Mouse (Mus musculus) Muller cell, postnatal 12 days (primary cell): ENCODE measurements at regions not wholly inside any gene's neighbourhood (a gene's known extent, or its start where the extent isn't known, plus 50 kb on each side); places are given as distances from the start of the nearest gene placed in this dataset.
A peak's percentile ranks its signal among the peaks of the same experiment; 100 is the strongest.

Experiments
- DNase-seq: peaks from one replicate; pipeline ENCODE4 v3.0.0-alpha.2; 2015; ENCODE audit errors: inconsistent ontology term

GRCm38 (mm10) chr17:9764041-9764606 lies 94.6 kb upstream of the Pabpc6 start:
- DNase-seq, result peak; percentile 61

DNA sequence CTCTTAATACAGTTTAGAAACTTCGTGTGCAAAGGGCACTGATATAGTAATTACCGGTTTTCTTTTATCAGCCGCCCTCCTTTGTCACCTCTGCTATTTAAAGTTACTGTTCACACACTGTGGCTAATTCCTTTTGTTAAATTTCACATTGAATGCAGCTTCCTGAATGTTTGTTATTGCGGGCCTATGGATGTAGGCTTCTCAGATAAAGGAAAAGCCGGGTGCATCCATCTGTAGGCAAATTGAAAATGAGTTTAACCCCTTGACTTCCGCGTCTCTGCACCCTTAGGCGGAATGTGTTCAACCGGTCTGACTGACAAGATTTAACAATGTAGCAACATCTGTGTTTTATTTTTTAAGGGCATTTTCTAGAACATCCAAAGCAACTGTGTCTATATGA lies 93.6 kb upstream of the Pabpc6 start:
- DNase-seq, result peak; percentile 40

DNA sequence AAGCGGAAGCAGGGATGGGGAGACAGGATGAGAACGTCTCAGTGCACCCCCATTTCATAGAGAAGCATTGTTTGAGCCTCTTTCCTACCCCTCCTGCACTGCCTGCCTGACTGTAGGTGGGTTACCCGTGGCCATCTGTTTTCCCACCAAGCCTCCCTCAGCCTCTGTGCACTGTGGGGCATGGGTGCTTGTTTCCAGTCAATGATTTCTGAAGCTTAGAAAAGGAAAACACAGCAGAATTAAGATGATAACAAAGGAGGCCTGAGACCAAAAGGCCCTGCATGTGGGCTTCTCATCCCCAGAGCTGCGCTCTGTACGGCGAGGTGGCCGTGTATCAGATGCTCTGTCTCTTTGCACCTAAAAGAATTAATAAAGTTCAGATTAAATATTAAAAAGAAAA lies 92.9 kb upstream of the Pabpc6 start:
- DNase-seq, result no peak

DNA sequence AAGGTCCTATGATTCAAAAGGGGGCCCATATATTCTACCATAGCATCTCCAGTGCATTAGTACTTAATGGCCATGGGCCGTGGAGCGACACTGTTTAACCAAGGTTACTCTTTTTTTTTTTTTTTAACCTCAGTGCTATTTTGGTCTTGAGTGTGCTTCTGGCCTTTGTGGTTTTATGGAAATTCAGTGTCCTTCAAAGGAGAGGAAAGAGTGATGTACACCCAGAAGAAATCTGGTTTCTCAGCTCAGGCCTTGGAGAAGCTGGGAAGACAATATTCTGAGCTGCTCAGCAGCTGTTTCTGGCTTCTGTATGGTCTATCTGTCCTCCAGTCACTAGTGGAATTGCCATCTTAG lies 91.2 kb upstream of the Pabpc6 start:
- DNase-seq, result no peak

- DNase-seq, result no peak
These were observed 90.6 kb upstream of the Pabpc6 start for GRCm38 (mm10) chr17:9760026-9760705.

GRCm38 (mm10) chr17:9759421-9759852 lies 89.9 kb upstream of the Pabpc6 start:
- DNase-seq, result peak; percentile 75

DNA sequence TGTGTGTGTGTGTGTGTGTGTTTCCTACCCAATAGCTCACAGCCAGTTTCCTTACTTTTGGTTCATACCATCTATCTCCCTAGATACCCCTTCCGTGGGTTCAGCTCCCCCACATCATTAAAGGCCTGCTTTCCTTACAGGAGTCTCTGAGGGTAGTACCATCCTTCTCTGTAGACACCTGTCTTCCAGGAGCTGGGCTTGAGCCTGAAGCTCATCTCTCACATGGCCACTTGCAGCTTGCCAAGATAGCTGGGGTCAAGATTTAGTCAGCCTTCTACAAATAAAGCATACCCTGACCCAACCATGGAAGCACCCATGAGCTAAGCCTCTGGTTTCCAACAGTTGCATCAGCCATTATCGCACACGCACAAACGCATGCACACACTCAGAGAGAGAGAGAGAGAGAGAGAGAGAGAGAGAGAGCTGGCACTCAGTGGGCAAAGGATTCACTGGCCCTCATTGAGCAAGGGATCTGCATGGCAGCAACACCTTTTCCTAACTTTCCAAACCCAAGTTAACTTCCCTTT lies 88.3 kb upstream of the Pabpc6 start:
- no peak for DNase-seq

- DNase-seq, result no peak
These were observed 87.2 kb upstream of the Pabpc6 start for GRCm38 (mm10) chr17:9756675-9757074.

GRCm38 (mm10) chr17:9756196-9756595 lies 86.7 kb upstream of the Pabpc6 start:
- no peak for DNase-seq

DNA sequence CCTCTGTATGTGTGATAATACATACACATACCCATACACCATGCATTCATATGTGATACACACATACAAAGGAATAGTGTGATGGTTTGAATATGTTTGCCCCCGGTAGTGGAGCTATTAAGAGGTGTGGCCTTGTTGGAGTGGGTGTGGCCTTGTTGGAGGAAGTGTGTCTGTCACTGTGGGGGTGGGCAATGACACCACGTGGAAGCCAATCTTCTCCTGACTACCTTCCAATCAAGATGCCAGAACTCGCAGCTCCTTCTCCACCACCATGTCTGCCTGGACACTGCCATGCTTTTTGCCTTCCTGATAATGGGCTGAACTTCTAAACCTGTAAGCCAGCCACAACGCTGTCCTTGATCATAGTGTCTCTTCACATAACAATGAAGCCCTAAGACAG lies 86.1 kb upstream of the Pabpc6 start:
- no peak for DNase-seq

DNA sequence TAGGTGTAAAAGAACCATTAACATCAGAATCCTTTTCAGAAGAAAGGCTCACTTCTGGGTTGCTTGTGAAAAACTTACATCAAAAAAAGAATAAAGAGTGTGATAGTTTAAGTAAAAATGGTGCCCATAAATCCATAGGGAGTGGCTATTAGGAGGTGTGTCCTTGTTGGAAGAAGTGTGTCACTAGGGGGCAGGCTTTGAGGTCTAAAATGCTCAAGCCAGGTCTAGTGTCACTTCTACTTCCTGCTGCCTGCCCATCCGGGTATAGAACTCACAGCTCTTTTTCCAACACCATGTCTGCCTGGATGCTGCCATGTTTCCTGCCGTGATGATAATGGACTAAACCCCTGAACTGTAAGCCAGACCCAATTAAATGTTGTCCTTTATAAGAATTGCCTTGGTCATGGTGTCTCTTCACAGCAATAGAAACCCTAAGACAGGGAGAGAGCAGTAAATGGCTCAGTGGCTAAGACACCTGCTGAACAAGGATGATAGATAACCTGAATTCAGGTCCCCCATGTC lies 85.4 kb upstream of the Pabpc6 start:
- no peak for DNase-seq

DNA sequence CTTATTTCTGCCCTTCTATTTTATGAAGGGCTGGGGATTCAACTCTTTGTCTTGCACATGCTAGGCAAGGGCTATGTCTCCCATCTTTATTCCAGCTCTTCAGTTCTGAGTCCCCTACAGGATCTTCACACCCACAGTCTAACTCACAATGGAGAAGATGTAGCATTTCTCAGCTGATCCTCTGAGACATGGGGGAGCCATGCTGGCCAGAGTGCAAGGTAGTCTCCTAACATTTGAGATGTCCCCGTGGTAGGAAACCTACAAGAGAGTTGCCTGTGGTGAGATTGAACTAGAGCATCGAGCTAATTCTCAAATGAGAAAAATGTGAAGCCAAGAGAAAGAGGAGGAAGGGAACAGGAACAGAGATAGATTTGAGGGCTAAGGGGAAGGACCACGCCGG lies 83.3 kb upstream of the Pabpc6 start:
- no peak for DNase-seq

DNA sequence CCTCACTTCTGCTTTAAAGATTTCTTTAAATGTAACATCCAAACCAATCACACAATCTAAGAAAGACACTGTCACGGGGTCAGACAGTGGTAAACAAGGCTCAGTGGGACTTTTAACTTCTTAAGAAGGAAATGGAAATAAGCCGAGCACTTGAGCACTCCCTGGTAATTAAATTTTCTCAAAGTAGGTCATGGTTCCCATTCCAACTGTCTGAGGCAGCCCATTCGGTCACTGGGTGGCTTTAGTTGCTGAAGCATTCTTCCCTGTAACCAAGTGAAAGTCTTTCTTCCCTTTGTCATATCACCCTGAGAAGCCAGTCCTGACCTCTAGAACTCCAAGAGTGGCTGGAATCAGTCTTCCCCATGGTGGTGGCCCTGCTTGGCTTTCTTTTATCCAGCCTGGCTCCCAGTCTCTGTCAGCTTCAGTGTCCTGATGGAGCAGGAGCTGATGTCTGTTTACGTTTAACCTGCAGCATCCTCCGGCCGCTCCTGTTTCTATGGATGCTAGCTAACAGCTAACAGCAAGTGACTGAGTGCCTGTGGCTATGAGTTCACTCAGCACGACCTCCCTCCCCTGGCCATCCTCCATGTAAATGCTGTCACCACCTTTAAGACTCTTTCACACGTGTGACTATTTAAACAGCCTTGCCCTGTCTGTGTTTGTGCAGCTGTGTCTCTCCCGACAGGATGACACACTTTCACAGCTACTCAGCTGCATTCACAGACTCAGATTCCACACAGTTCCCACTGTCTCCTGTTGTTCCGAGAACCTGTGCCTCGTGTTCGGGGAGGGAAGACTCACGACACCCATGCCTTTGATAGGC lies 82.0 kb upstream of the Pabpc6 start:
- DNase-seq, result peak; percentile 81

GRCm38 (mm10) chr17:9750046-9750445 lies 80.5 kb upstream of the Pabpc6 start:
- no peak for DNase-seq

GRCm38 (mm10) chr17:9749301-9749700 lies 79.8 kb upstream of the Pabpc6 start:
- no peak for DNase-seq

DNA sequence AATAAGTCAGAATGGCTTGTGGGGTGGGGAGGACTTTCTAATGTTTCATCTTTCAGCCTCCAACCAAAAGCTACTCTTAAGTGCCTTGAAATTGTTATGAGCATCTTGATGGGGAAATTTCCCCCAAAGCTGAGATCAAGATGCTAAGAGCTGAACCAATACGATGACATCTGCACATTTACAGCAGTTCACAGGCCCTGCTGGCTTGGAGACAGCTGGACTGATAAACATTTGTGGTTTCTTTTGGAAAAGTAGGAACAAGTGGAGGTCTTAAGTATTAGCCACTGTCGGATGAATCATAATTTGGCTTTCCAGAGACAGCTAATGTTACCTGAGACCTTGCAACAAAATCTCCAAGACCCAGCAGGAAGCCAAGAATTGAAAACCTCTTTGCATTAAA lies 78.4 kb upstream of the Pabpc6 start:
- no peak for DNase-seq

DNA sequence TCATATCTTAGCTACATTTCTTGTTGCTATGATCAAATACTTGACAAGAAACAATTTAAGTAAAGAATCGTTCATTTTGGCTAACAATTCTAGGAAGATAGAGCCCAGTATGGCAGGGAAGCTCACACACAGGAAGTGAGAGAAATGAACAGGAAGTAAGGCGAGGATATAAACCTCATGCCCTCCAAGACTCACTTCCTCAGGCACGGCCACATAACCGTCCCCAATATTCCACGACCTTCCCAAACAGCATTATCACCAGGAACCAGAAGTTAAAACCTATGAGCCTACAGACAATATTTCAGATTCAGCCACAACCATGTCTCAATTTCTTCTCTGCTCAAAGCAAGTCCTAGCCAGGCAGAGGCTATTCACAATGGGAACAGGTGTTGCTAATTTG lies 73.8 kb upstream of the Pabpc6 start:
- DNase-seq, result no peak

DNA sequence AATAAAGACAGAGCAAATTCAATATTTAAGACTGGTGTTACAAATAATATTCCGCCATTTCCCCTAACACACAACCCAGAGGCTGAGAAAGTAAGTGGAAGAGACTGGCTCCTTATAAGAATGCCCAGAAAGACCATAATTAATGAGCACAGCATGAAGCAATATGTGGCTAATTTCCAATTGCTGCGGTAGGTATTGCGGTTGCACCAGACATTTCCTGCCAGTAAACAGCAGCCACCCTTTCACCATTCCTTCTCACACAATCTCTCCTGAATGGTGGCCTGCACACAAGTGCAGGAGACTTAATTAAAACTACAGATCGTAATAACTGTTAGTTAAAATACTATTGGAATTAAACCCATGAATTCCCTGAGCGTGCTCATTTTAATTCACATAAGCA lies 71.8 kb upstream of the Pabpc6 start:
- DNase-seq, result no peak

GRCm38 (mm10) chr17:9729020-9729419 lies 59.5 kb upstream of the Pabpc6 start:
- no peak for DNase-seq

DNA sequence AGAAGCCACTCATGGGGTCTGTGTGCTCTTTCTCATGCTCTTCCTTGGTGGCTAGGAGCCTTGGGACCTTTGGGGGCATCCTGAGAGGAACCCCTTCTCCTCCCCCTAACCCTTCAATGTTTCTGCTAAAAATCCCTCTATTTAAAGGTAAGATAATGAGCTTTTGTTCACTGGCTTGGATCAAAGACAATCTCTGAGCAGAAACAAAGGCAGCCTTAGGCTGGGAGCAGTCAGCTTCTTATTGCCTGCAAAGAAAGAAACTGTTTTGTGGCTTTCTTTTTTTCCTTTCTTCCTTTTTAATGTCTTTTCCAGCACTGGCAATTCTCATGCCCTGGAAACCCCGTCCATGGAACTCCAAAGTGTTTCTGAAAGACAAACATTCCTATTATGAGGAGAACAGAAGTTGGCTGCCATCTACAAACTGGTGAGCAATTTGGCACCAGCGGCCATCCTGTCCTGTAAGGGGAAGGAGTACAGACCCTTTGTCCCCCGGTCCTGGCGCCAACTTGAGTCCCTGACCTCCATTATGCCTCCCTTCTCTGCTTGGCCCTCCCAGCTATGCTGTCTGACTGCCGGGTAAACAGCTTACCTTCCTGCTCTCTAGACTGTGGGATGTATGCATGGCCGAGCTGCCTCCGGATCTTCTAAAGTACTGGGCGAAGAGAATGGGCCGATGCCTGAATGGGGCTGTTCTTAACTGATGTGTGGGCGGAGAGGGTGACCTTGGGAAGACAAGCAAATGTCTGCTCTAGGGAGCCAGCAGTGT lies 56.4 kb upstream of the Pabpc6 start:
- peak; percentile 92 for DNase-seq

GRCm38 (mm10) chr17:9723484-9723883 lies 54.0 kb upstream of the Pabpc6 start:
- peak; percentile 66 for DNase-seq

DNA sequence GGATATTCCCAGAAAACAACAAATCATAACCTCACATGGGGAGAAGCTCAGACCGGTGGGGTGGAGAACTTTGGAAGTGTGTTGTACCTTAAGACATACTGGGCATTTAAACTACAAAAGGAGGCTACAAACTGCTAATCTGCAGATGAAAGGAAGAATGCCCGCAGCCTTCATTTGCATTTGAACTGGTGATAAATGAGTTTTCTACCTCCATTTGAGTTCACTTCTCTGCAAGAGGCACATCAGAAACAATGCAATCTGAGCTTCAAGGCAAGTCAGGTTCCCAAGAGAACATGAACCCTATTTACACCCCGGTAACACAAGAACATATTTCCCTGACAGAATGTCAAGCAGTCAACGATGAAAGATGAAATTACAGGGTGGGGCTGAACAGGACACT lies 53.2 kb upstream of the Pabpc6 start:
- DNase-seq, result no peak
